Mouse (Mus musculus) heart, embryonic 14.5 days (tissue): ENCODE measurements at regions not wholly inside any gene's neighbourhood (a gene's known extent, or its start where the extent isn't known, plus 50 kb on each side); places are given as distances from the start of the nearest gene placed in this dataset.

Experiments used
- ATAC-seq: fragments of 200-750 bp; cut with Nextera tagmentation; 2 replicates; pipeline ENCODE4 v1.8.0; 2017; ENCODE audit warnings: low read depth, moderate TSS enrichment; ENCODE audit not compliant: insufficient number of reproducible peaks, insufficient read depth, low FRiP score
- H3K27ac ChIP-seq, 2 experiments: fragments of 200-500 bp in 1 of 2; fragments of 300-500 bp in 1 of 2; sonication (generic) in 1 of 2; replicated peaks in 1 of 2; 2 replicates each; pipeline ENCODE4 v1.5.1; 2012 to 2014; ENCODE audit warnings: low read depth in 2 of 2, low read length in 2 of 2, control low read depth in 1 of 2, mild to moderate bottlenecking in 1 of 2, mixed read lengths in 1 of 2; ENCODE audit not compliant: control insufficient read depth in 1 of 2, insufficient read depth in 1 of 2
- H3K27me3 ChIP-seq: fragments of 300-500 bp; sonication (generic); 2 replicates; pipeline ENCODE4 v1.6.1; 2014; ENCODE audit warnings: mild to moderate bottlenecking, low read length, control low read depth; ENCODE audit not compliant: control insufficient read depth, insufficient read depth
- H3K36me3 ChIP-seq: fragments of 300-500 bp; sonication (generic); 2 replicates; pipeline ENCODE4 v1.6.1; 2014; ENCODE audit warnings: mild to moderate bottlenecking, control low read depth, low read length, mixed read lengths; ENCODE audit not compliant: control insufficient read depth, insufficient read depth
- H3K4me1 ChIP-seq, 2 experiments: fragments of 200-500 bp in 1 of 2; fragments of 300-500 bp in 1 of 2; sonication (generic) in 1 of 2; 2 replicates each; pipeline ENCODE4 v1.6.1; 2012 to 2014; ENCODE audit warnings: low read length in 2 of 2, control low read depth in 1 of 2, mixed read lengths in 1 of 2; ENCODE audit not compliant: control insufficient read depth in 2 of 2, insufficient read depth in 2 of 2
- H3K4me2 ChIP-seq: fragments of 300-500 bp; sonication (generic); 2 replicates; pipeline ENCODE4 v1.6.1; 2014; ENCODE audit warnings: mild to moderate bottlenecking, low read length
- H3K4me3 ChIP-seq, 2 experiments: fragments of 200-500 bp in 1 of 2; fragments of 300-500 bp in 1 of 2; sonication (generic) in 1 of 2; 2 replicates each; pipeline ENCODE4 v1.5.1; 2012 to 2014; ENCODE audit warnings: low read length in 2 of 2, mild to moderate bottlenecking in 2 of 2, control low read depth in 1 of 2, low read depth in 1 of 2, moderate library complexity in 1 of 2; ENCODE audit not compliant: control insufficient read depth in 1 of 2, insufficient read depth in 1 of 2
- H3K9ac ChIP-seq: fragments of 300-500 bp; sonication (generic); 2 replicates; pipeline ENCODE4 v1.6.1; 2014; ENCODE audit warnings: mild to moderate bottlenecking, low read length
- H3K9me3 ChIP-seq: fragments of 300-500 bp; sonication (generic); 2 replicates; pipeline ENCODE4 v1.6.1; 2016; ENCODE audit warnings: low read length, control low read depth; ENCODE audit not compliant: control insufficient read depth
- WGBS: fragments of 180-500 bp; shearing (Covaris S2); extraction: QIAGEN DNeasy Blood & Tissue Kit; methylation state at CpG from one replicate; pipeline ENCODE4 v1.1.7; 2014; 5-methylcytosine and 5-hydroxymethylcytosine counted together

DNA sequence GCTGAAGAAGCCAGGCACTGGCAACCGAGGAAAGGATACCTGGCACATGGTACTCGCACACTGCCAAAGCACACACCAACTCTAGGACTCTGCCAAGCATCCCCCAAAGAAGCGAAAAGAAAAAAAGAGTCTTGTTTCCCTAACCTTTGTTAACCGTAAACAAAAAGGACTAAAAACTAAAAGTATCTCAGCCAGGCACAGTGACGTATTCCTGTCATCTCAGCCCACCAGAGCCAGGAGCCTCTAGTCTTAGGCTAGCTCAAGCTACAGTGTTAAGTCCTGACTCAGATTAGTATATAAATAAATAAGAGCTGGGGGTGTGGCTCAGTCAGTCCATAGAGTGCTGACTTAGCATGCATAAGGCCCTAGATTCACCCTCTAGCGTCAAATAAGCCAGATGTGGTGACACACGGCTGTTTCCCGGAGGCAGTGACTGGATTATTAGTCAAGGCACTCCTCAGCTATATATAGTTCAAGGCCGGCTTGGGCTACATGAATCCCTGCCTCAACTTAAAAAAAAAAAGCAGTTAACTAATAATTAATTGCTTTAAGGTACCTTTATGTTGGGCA is 130.1 kb downstream of the Sox4 start:
- no peak for ATAC-seq
- no peak overlapping the region for H3K27ac ChIP-seq
- no peaks in the 10 kb centered on the region for H3K36me3 ChIP-seq
- no peak overlapping the region for H3K4me2 ChIP-seq
- no peaks in the 10 kb centered on the region for H3K27me3 ChIP-seq
- 62% methylated on average over 9 of the region's 9 CpGs for WGBS
- H3K9me3 ChIP-seq, result no peaks in the 10 kb centered on the region
- no peak overlapping the region for H3K9ac ChIP-seq
- H3K4me3 ChIP-seq, result no peak overlapping the region
- H3K4me1 ChIP-seq, result peaks cover 2 to 5% of the 10 kb centered on the region in 2 experiments; a peak in 3 of 4 replicates

DNA sequence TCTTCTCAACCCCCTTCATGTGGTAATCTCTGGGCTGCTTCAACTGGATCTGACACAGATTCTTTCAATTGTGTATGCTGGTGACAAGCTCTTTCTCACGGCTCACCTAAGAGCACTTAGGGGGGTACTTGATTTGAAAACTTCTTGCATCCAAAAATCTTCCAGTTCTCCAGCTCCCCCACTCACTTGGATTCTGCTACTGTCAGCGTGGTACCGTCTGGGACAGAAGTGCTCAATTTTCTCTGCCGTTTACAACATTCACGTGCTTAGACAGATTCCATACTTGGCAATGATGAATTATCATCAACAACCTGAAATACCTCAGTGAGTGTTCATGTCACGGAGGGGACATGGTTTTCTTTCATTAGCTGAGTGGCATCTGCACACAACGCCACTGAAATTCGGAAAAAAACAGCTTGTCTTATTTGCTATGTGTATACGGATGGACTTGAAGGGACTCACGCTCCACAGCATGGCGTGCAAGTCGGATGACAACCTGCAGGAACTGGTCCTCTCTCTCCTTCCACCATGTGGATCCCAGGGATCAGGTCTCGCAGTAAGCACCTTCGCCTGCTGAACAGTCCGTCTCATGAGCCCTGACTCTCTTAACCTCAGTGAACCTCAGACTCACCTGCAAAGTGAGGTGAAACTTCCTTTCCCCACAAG is 132.5 kb downstream of the Sox4 start:
- ATAC-seq, result no peak
- H3K36me3 ChIP-seq, result no peaks in the 10 kb centered on the region
- H3K9ac ChIP-seq, result no peak overlapping the region
- no peaks in the 10 kb centered on the region for H3K27me3 ChIP-seq
- H3K4me3 ChIP-seq, result no peak overlapping the region
- peaks cover 2 to 5% of the 10 kb centered on the region in 2 experiments; a peak in 3 of 4 replicates for H3K4me1 ChIP-seq
- H3K4me2 ChIP-seq, result no peak overlapping the region
- H3K9me3 ChIP-seq, result no peaks in the 10 kb centered on the region
- H3K27ac ChIP-seq, result no peak overlapping the region
- WGBS, result 80% methylated on average over 15 of the region's 15 CpGs

DNA sequence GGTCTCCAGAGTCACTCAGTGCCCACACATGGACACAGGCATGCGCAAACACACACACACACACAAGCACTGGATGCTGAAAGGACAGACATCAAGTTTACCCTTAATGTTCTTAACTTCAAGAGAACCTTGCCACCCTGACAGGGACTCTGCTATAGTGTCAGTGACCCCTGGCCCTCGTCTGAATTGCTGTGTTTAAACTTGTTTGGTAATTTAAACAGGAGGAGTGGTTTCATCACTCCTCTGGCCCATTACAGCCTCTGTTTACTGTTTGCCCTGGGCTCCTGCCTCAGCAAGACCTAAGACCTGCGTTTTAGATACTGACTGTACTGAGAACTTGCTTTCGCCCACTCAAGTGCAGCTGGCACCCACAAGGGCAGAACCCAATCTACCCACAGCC is 139.4 kb downstream of the Sox4 start:
- Histone ChIP-seq H3K4me1 (peaks cover 5 to 13% of the 10 kb centered on the region in 2 experiments), H3K36me3 (no peaks in the 10 kb centered on the region), H3K27ac (no peak overlapping the region), H3K9me3 (no peaks in the 10 kb centered on the region), H3K9ac (no peak overlapping the region), H3K4me2 (no peak overlapping the region), H3K27me3 (no peaks in the 10 kb centered on the region), H3K4me3 (no peak overlapping the region)
- no peak for ATAC-seq
- 80% methylated on average over 4 of the region's 4 CpGs for WGBS

DNA sequence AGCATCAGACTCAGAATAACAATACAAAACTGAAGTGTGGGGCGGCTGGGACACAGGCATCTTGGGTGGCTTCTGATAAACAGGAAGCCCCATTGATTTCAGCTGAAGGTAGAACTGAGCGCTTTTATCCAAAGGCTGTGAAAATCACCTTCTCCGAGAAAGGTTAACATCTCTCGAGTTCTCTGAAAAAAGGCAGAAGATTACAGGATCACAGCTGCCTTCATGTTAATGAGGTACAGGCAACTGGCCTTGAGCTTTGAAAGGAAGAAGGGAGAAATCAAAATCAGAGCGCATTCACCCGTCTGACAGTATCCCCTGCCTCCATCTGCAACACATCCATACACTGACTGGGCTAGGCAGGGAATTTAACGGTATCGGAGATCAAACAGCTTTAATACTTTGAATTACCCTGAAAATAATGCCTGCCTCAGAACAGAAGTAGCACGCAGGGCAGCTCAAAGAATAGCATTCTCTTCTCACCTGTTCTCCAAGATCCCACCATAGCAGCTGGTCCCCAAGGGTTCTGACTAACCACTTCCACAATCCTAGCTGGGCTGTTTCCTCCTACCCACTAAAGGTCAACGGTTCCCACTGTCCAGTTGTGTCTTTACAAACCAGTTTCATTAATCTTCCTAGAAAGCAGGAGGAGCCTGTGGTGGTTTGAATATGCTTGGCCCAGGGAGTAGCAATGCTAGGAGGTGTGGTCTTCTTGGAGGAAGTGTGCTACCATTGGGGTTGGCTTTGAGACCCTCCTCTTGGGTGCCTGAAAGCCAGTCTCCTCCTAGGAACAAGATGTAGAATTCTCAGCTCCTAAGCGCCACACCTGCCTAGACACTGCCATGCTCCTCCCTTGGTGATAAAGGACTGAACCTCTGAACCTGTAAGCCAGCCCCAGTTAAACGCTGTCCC is 141.6 kb downstream of the Sox4 start:
- Histone ChIP-seq H3K4me3 (no peak overlapping the region), H3K4me2 (no peak overlapping the region), H3K4me1 (peaks cover 5 to 13% of the 10 kb centered on the region in 2 experiments), H3K9ac (no peak overlapping the region), H3K9me3 (no peaks in the 10 kb centered on the region), H3K36me3 (no peaks in the 10 kb centered on the region), H3K27ac (no peak overlapping the region), H3K27me3 (no peaks in the 10 kb centered on the region)
- WGBS, result 50% methylated on average over 12 of the region's 12 CpGs
- no peak for ATAC-seq

DNA sequence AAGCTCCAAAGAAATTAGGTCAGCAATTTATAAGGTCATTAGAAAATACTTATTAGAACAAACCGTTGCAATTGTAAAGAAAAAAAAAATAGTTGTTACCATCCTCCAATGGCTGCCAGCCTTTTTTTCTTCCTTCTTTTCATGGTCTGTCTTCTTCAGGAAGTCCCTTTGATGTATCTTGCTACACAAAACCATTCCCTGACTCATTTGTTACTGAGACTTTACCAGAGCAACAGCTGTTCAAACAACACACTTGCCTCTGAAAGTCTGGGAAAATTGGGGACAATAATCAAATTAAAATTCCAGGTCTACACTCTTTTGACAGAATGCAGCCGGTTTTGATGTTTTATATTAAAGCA is 142.5 kb downstream of the Sox4 start:
- H3K9ac ChIP-seq, result no peak overlapping the region
- no peak overlapping the region for H3K4me3 ChIP-seq
- 38% methylated on average over 2 of the region's 2 CpGs for WGBS
- ATAC-seq, result no peak
- peaks cover 5 to 13% of the 10 kb centered on the region in 2 experiments for H3K4me1 ChIP-seq
- H3K36me3 ChIP-seq, result no peaks in the 10 kb centered on the region
- H3K9me3 ChIP-seq, result no peaks in the 10 kb centered on the region
- H3K27me3 ChIP-seq, result no peaks in the 10 kb centered on the region
- no peak overlapping the region for H3K4me2 ChIP-seq
- H3K27ac ChIP-seq, result no peak overlapping the region

DNA sequence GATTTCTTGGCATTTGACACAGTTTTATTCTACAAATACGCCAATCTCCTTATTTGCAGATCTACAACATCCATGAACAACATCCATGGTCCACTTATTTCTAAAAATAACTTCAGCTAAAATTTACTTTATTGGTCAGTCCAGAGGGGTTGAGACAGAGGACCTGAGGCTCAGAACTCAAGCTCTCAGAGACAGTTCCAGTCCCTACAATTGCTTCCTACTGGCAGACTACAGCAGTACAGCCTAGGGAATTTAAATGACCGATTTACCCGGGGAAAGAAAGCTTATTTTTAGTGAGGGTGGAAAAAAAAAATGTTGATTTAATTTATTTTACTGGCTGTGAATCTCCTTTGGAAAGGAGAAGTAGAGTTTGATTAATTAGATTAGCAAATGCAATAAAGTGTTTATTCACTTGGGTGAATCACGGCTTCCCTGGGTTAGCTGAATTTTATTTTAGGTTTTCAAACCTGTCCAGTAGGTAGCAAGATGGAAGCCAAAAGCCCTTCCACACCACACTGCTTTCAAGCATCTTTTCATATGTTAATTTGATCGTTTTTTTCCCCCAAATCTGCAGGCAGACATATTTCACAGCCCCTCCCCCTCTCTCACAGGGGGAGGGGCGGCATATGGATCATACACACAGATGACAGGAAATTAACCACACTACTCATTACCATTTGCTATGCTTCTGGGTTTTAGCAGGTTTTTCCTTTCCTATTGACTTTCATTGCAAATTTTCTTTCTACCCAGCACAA is 143.0 kb downstream of the Sox4 start:
- Histone ChIP-seq H3K27ac (no peak overlapping the region), H3K4me3 (no peak overlapping the region), H3K9me3 (no peaks in the 10 kb centered on the region), H3K36me3 (no peaks in the 10 kb centered on the region), H3K4me2 (no peak overlapping the region), H3K9ac (no peak overlapping the region), H3K4me1 (peaks cover 5 to 13% of the 10 kb centered on the region in 2 experiments), H3K27me3 (no peaks in the 10 kb centered on the region)
- no peak for ATAC-seq
- 65% methylated on average over 6 of the region's 6 CpGs for WGBS

DNA sequence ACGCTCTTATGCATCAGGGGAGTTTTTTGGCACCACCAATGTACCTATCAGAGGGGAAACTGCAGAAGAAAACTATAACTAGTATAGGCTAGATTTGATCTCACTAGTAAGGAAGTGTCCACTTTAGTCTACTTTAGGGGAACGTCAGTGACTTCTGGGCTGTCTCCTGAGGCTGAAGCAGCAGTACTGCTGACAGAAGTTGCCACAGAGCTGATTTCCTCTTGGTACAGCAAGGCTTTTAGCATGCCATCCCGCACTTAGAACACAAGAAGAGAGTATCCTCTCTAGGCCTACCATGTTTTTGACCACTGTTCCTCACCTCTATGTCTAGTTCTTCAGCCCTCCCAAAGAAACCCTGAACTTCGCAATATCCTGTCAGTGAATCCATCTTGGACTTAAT is 148.2 kb downstream of the Sox4 start:
- Histone ChIP-seq H3K4me1 (peaks cover 4 to 8% of the 10 kb centered on the region in 2 experiments; a peak in 3 of 4 replicates), H3K27ac (no peak overlapping the region), H3K27me3 (no peaks in the 10 kb centered on the region), H3K4me3 (no peak overlapping the region), H3K9me3 (no peaks in the 10 kb centered on the region), H3K36me3 (no peaks in the 10 kb centered on the region), H3K4me2 (no peak overlapping the region), H3K9ac (no peak overlapping the region)
- 79% methylated on average over 4 of the region's 4 CpGs for WGBS
- ATAC-seq, result no peak
